Mouse (Mus musculus): Measurements from ENCODE around the gene Sf3b3.

Gene Sf3b3

DNA sequence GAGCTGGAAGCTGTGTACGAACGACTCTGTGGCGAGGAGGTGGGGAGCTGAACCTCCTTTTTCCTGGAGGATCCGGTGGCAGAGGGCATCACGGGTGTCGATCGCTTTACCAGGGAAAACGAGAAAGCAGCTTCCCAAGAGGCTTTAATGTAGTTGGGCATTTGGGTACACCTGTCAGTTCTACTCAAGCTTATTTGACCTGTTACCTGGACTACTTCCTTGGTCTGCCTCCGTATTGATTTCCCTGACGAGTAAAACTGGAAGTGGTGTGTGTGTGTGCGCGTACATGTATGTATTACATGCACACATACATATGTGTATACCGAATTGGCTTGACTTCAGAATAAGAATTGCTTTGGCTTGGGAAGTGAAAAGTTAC lies 573 bp upstream of the Sf3b3 start:
- DNase-seq: no peak

DNA sequence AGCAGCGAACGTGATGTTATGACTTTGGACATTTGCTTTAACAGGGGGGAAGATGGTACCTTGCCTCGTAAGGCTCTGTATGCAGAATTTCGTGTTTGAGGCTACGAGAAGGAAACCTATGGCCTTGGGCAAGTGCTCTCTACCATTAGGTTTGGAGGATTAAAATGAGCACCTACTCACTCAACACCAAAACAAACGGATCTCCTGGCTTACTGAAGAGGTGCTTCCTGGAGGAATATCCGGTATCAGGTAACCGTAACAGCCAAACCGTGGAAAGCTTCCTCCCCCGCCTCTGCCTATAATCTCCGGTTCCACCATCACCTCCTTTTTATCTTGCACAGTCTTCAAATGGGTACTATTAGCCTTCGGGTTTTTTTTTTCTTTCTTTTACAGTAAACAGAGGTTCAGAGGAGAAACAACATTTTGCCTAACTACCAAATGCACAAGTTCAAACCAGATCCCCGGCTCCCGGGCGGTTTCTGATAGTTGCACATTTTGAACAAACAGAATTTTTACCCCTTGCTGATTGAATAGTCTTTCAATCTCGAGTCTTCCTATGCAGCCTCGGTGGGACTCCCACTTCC lies 674 bp downstream of the Sf3b3 start:
- no peak for DNase-seq

DNA sequence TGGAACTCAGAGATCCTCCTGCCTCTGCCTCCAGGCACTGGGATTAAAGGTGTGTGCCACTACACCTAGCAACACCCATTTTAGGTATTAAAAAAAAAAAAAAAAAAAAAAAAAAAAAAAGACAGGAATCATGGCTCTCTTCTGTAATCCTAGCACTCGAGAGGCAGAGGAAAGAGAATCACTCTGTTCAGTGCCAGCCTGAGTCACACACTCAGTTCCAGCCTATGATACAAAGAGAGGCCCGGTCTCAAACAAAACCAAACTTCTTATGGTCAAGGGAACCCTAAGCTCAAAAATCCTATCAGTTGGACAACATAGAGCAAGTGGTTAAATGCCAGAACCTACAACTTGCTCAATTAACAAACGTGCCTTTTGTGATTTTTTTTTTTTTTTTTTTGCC lies 1.6 kb downstream of the Sf3b3 start:
- DNase-seq: no peak

DNA sequence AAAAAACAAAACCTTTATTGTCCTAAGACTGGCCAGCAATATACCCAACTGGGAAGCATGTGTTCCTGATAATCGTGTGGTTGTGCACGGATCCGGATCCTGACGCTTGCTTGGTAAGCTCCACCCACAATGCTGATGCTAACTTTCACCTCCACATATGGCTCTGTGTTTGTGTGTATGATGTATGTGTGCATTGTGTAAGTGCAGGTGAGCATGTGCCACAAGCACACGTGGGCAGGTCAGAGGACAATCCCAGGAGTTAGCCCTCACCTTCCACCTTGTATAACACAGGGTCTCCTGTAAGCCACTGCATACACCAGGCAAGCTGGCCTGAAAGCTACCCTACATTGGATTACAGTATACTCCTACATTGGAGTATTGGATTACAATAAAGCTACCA lies 3.4 kb downstream of the Sf3b3 start:
- no peak for DNase-seq

DNA sequence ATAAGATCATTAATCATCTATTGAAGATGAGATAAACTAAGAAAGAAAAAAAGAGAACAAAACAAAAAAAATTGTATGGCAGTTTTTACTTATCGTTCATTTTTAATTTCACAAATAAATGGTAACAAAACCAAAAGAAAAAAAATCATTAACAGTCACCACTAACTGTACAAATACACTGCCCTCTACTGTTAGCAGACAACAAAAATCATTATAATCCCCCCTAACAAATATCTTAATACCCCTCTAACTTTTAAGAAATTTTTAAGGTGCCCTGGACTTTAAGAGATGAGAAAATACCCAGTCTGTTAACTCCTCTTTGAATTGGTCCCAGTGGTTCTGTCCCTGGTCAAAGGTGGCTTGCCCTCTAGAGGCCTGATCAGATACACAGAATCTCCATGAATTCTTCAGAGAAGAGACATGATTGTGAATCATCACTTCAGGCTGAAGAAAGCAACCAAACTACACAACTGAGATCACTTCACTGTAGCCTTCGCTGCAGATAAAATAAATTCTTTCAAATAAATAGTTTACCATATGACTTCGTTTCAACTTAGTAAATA lies 4.5 kb downstream of the Sf3b3 start:
- no peak for DNase-seq

DNA sequence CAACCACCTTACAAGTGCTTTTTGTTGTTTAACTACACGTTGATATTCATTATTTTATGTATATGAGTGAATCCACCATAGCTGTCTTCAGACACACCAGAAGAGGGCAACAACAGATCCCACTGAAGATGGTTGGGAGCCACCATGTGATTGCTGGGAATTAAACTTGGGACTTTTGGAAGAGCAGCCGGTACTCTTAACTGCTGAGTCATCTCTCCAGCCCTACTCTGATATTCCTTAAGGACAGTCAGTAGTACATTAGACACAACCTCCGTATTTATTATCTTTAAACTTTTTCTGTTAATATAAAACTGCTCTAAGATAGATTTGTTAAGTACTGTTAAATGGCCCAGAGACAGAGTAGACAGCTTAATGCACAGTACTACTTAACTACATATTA lies 14.6 kb downstream of the Sf3b3 start:
- no peak for DNase-seq

DNA sequence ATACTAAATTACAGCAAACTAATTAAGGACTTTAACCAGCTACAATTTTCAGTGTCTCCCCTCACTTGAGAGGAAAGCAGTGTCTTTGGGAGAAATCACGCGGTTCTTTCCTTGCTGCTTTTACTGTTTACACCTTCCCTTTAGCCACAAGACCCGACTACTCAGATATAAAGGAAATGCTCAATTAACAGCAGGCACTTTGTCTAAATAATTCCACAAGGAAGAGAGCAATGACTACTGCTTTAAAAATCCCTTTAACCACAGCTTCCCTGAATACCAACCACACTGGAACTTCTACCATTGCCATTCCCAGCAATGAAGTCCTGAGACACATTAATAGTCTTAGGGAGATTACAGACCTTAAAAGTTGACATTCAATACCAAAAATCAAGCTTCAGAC lies 18.1 kb downstream of the Sf3b3 start:
- no peak for DNase-seq

DNA sequence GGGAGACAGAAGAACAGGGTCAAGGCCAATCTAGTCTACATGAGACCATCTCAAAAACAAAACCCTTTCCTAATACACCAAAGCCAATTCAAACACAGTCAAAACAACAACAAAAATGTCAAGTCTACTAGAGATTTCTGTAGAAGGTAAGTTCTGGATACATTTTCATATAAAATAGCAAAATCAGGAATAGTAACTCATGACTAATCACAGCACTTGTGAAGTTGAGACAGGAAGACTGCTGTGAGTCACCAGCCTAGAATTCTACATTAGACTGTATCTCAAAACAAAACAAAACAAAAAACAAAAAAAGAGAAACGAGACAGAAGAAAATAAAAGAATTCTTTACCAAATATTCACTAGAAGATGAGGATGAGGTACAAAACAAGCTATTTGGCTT lies 21.7 kb downstream of the Sf3b3 start:
- DNase-seq: no peak

DNA sequence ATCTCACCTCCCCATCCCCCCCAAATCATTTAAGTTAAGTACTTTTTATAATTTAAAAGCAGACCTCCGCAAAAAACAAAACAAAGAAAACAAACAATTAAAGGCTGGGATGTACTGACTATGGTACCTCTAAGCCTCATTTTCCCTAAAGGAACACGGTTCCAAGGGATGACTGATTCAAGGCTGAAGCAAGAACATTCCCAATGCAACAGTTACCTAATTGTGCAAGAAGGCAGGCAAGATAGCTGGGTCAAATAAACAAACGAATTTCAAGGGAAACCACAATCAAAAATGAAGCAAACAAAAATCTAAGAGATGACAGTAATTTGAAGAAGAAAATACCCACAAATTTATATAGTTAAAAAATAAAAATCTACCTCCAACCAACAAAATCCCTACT lies 24.6 kb downstream of the Sf3b3 start:
- no peak for DNase-seq

DNA sequence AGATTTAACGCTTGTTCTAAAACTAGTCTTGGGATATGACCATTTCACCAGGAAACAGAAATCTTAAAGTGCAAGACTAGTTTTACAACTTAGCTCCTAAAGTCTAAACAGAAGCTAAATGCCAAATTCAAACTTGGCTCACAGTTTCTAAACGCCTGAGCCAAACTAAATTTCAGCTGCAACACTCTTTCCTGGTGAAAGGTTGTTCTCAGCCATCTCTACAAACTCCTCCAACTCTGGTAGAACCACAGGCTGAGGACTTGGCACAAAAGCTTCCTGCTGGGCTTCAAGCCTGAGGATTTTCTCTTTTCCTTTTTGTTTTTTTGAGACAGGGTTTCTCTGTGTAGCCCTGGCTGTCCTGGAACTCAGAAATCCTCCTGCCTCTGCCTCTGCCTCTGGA lies 26.3 kb downstream of the Sf3b3 start:
- DNase-seq: no peak

DNA sequence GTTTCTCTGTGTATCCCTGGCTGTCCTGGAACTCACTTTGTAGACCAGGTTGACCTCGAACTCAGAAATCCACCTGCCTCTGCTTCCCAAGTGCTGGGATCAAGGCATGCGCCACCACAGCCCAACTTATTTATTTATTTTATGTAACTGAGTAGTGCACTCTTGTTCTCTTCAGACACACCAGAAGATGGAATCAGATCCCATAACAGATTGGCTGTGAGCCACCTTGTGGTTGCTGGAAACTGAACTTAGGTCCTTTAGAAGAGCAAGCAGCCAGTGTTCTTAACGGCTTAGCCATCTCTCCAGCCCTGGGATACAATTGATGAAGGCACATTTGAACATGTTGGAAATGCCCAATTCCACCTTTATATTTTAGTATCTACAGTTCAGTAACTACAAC lies 28.0 kb downstream of the Sf3b3 start:
- DNase-seq: no peak

DNA sequence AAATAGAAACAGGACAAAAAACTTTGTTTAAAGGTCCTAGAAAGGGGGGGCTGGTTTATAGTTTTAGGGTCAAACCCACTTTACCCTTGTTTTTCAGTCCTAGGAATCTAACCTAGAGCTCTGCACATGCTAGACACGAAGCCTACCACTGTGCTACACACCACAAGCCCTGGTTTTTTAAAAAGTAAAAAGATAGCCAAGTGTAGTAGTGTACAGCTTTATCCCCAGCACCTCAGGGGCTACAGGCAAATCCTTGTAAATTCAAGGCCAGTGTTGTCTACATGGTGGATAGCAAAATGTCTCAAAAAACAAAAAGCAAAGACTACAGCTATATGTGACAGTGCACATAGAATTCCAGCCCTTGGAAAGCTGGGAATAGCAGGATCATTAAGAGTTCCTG lies 29.6 kb downstream of the Sf3b3 start:
- no peak for DNase-seq

DNA sequence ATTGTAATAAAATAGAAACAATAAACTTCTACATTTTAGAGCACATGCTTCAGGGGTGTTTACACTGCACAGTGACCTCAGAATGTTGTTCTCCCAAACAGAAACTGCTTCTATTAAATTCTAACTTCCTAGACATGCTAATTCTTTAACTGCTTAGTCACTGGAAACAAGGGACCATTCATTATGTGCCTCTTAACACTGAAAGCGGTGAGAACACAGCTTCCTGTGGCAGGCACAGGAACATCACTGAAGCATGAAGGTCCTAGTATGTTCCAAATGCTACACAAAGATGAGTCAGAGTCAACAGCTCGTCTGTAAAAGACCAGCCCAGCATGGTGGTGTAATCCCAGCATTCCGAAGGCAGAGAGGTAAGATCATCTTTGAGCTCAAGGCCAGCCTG lies 31.3 kb downstream of the Sf3b3 start:
- no peak for DNase-seq

DNA sequence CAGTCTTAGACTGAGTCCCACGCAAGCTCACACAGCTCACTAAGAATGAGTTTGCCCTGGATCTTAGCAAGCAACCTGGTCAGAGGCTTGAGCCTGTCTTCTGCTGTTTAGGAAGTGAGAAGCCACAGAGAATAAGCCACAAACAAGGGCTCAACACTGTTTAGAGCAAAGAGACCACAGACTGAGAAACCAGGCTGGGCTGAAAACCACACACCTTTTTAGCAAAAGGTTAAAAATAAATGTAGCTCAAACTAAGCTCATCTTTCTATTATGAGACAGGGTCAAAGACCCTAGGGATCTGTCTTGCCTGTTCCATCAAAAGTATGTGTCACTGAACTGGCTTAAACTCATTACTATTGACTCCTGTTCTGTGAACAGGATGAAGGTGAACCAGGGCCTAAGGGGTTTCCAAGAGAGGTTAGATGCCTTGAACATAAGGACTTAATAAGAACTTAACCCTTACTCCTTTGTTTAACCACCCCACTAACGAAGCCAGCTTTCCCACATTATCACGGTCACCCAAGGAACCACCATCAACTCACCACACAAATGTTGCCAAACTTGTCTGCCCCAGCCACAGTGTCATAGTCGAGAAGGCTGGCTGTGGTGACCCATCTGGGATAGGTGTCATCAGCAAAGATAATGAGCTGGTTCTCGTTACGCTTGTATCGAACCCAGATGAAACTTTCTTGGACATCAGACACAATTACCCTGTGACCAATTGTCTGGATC lies 33.3 kb downstream of the Sf3b3 start:
- DNase-seq: no peak

DNA sequence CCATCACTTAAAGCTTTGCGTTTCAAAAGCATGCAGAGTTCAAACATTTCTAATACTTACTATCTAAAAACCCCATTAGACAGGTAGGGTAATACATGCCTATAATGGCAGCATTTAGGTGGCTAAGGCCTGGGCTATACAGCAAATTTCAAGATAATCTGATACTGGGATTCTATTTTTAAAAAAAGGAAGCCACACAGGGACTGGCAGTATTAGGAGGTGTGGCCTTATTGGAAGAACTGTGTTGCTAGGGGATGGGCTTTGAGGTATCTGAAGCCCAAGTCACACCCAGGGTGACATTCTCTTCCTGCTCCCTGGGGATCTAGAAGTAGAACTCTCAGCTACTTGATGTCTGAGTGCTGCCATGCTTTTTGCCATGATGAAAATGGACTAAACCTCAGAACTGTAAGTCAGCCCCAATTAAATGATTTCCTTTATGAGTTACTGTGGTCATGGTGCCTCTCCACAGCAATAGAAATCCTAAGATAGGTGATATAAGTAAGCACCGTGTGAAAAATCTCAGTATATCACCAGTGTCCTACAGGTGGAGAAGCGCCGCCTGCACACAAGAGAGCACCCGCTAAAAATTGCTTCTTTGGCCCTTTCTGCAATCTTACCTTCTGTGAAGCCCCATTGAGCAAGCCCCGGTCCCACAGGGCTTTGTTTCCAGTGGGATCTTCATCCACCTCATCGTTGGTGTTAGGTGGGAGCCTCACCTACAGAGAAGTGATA lies 34.1 kb downstream of the Sf3b3 start:
- DNase-seq: no peak

DNA sequence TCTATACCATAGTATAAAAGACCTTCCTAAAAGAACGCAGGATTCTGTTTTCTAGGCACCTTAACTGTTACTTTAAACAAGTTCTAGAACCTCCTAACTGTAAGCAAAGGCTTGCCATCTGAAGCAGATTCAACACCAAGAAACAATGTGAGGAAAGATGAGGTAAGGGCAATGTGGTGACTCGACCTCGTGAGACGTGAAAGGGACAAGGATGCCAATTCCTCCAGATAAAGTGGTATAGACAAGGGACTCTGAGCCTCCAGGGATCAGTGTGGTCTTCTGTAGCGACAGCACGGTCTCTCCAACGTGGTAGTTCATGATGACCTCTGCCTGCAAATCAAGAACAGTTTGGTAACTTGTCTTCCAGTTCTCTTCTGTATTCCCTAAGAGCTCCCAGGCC lies 34.8 kb downstream of the Sf3b3 start:
- DNase-seq: no peak

DNA sequence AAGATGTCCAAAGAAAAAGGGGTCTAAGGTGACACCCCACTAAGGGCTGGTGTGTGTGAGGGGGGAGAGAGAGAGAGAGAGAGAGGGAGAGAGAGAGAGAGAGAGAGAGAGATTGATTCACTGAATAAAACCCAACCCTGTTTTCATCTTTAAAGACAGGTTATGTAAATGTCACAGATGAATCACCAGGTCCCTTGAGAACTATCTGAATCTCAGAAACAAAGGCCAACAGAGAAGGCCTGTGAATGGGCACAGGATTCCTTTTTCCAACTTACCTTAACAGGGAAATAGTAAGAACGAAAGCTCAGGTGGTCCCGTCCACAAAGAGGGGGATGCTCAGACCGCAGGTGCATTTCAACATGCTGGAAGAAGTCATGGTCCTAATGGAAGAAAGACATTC lies 35.5 kb downstream of the Sf3b3 start:
- DNase-seq: no peak

DNA sequence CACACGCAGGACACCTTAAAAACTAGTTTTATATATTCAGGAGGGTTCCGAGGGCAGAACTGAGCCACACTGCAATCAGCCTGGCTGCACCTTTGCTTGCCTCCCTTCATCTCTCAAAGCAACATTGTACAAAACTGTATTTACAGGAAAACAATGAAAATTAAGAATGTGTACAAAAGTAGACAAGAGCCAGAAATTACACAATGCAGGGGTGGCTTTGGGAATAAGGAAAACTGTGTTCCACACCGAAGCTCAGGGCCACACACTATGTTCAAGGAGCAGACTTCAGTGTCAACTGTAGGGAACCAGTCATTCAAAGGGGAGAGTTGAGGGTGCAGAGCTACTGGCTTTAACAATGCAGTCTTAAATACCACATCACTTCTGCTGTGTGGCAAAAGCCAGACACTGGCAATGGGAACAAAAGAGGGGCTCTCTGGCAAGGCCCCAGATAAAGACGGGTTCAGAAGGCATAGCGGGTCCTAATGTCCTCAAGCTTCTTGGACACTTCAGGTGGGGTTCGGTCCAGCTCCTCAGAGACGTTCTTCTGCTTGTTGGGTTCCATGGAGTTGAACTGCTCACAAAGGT lies 36.0 kb downstream of the Sf3b3 start:
- DNase-seq: no peak

DNA sequence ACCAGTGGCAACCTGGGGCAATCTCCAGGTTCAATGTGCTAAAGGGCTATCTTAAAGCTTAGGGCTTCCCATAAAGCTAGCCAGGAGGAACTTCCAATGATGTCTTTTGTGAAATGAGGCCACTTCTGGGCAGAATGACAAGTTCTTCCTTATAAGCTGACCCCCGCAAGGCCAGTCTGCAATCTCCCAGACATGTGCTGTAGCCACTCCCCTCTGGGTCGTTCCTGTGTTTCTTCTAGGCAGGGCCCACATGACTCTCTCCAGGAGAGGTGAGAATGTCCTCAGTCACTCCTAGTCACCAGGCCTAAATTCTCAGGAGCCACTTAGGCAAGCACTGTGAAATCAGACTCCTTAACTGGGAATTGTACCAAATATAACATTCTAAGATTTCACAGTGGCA lies 36.8 kb downstream of the Sf3b3 start:
- no peak for DNase-seq

DNA sequence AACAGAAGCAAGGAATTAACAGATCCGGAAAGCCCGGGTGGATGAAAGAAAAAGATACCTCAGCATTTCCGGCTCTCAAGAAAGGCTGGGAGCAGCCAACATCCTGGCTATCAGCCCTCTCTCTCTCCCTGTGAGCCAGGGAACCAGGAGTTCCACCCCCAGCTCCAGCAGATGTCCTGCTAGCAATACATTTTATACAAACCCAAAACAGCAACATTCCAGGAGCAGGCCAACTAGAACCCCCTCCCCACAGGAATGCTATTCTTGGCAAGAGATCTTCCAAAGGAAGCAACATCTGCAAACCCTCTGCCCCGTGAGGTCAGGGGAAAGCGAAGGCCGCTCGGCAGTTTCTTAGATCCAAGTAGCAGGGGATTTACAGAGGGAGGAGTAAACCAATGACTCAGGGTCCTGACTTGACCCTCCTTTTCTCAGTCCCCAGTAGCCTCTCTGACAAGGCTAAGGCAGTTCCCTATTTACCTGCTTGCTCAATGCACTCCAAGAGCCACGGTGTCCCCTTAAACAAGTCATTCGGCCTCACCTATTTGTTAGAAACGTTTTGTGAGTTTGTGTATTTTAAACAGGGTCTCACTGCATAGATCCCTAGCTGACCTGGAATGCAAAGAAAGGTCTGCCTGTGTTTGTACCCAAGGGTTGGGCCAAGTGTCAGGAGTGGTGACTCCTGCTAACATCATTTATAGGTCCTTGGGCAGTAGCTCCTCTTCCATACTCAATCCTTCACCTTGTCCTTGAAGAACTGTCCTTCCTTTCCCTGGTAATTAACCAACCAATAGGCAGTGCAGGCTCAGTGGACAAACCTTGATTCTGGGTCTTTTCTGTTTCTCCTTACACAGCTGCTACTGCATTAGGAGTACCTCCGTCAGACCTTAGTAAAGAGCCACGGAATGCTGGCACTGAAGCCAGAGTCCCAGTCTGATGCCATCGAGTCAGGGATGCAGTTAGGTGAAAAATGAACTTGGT lies 37.8 kb downstream of the Sf3b3 start:
- DNase-seq: no peak

DNA sequence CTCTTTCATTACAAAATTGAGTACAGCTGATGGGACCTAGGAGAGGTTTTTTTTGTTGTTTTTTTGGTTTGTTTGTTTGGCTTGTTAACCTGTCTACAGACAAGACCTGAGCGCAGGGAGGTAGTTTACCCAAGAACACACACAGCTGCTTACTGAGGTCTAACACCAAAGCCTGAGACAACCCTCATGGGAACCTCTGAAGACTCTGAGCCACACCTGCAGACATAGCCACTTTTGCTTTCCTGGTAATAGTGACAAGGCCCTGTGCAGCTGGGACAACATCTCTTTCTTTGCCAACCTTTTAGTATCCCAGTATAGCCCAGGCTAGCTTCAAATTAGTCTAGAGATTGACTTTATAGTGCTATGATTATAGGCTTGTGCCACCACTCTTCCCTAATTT lies 40.4 kb downstream of the Sf3b3 start:
- DNase-seq: no peak

DNA sequence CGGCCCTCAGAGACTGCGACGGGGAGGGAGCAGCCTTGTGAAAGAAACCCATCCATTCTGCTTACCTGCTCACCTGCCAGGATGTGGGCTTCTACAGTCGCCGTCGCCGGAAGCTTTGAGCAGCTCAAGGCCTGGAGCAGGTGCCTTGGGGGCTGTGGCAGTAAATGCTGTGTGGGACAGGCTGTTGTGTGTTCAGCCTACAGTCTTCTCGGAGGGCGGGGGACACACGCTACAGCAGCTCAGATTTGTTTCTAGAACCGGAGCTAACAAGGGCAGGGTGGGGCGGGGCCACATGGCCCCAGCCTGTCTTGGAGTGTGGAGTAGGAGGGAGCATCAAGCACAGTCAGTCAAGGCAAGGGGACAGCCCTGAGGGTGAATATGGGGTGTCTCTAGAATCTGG lies 40.9 kb downstream of the Sf3b3 start, which contains the start of gene Il34:
Gene Il34 (minus strand): TSS at position 256 of the 400 bp plus-strand sequence.
- DNase-seq: no peak

Measured in right cerebral cortex, postnatal 25 days (tissue).